Mouse (Mus musculus) forebrain, embryonic 12.5 days (tissue): ENCODE data around the gene Tmem88. TPM values are rescaled to one million over a fixed set of nuclear protein-coding genes. Genes with fewer than 3 reads are reported as not detected.

ENCODE experiments used
- ATAC-seq: fragments of 200-750 bp; cut with Nextera tagmentation; 2 replicates; pipeline ENCODE4 v1.8.0; 2017; ENCODE audit warnings: moderate TSS enrichment; ENCODE audit not compliant: low FRiP score
- H3K27ac ChIP-seq: fragments of 300-500 bp; sonication (generic); 2 replicates; pipeline ENCODE4 v1.5.1; 2016; ENCODE audit warnings: mild to moderate bottlenecking
- H3K27me3 ChIP-seq: fragments of 300-500 bp; sonication (generic); 2 replicates; pipeline ENCODE4 v1.6.1; 2016; ENCODE audit warnings: mild to moderate bottlenecking
- H3K36me3 ChIP-seq: fragments of 300-500 bp; sonication (generic); replicated peaks from 2 replicates; pipeline ENCODE4 v1.6.1; 2016; ENCODE audit warnings: mild to moderate bottlenecking
- H3K4me1 ChIP-seq: fragments of 300-500 bp; sonication (generic); 2 replicates; pipeline ENCODE4 v1.6.1; 2016
- H3K4me2 ChIP-seq: fragments of 300-500 bp; sonication (generic); 2 replicates; pipeline ENCODE4 v1.6.1; 2016; ENCODE audit warnings: mild to moderate bottlenecking, moderate library complexity
- H3K4me3 ChIP-seq: fragments of 300-500 bp; sonication (generic); replicated peaks from 2 replicates; pipeline ENCODE4 v1.5.1; 2016; ENCODE audit warnings: mild to moderate bottlenecking
- H3K9ac ChIP-seq: fragments of 300-500 bp; sonication (generic); 2 replicates; pipeline ENCODE4 v1.6.1; 2016; ENCODE audit warnings: mild to moderate bottlenecking
- H3K9me3 ChIP-seq: fragments of 300-500 bp; sonication (generic); 2 replicates; pipeline ENCODE4 v1.6.1; 2016
- WGBS: fragments of 180-500 bp; shearing (Covaris S2); methylation state at CpG from one replicate; pipeline ENCODE4 v1.1.7; 2016; 5-methylcytosine and 5-hydroxymethylcytosine counted together
- polyA plus RNA-seq: library from polyadenylated mRNA; unstranded; fragments of >200 nt; fragmentation: Nextera tagmentation; extraction: Ambion mirVana; gene quantifications from 2 replicates; pipeline ENCODE4 v1.2.1, GENCODE M21; 2016

Gene Tmem88
- polyA plus RNA-seq, 1 experiment from 2014 or later: 11.2 TPM

DNA sequence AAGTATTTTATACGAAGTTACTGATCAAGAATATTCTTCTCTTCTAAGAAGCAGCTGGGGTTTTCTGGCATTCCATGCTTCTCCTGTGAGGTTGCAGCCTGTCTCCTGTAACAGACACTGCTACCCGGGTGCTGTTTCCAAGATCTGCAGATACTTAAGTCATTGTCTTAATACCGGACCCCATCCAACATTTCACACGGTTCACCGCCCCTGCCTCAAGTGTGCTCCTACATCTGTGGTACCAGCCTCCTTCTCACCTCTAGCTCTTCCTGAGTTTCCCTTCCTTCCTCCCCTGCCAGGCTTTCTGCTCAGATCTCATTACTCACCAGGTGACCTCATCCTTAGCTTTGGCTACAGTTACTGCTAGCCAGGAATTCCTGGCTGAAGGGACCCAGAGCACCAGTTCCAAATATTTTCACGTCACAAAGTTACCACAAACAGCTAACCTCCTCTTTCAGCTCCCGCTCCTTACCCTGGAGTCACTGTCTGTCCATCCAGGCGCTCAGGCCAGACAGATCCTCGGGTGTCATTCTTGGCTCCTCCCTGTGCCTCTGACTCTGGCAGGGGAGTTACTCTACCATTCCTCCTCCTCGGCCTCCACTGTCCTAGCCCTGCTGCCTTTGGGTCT lies 15.4 kb downstream of the Tmem88 start:
- H3K9me3 ChIP-seq: no peaks in the 10 kb centered on the region
- no peak overlapping the region for H3K4me3 ChIP-seq
- no peak overlapping the region for H3K27ac ChIP-seq
- WGBS: 72% methylated on average over 10 of the region's 10 CpGs
- no peaks in the 10 kb centered on the region for H3K27me3 ChIP-seq
- no peak for ATAC-seq
- no peak overlapping the region for H3K4me2 ChIP-seq
- no peak overlapping the region for H3K9ac ChIP-seq
- 0 out of 2 replicates have a peak, but pooled peaks cover 3% of the 10 kb centered on the region for H3K36me3 ChIP-seq
- H3K4me1 ChIP-seq: no peaks in the 10 kb centered on the region

DNA sequence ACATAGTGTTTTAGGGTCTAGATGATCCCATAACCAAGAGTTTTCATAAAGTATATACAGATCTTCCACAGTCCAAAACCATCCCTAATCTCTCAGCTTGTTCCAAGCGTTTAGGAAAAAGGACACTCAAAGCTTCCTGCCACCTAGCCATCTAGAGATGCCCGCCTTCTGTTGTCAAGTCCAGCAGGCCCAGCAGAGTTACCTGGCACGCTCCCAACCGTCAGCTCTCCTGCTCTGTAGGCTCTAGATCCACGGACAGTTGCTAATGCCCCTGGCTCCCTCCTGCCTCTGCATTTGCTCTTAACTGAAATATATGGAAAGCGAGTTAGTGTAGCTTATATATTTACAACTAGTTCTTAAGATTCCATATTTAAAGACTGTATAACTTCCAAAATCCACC lies 16.7 kb downstream of the Tmem88 start:
- Histone ChIP-seq H3K4me1 (no peaks in the 10 kb centered on the region), H3K9ac (no peak overlapping the region), H3K4me2 (no peak overlapping the region), H3K4me3 (no peak overlapping the region), H3K36me3 (0 out of 2 replicates have a peak, but pooled peaks cover 3% of the 10 kb centered on the region), H3K27me3 (no peaks in the 10 kb centered on the region), H3K27ac (no peak overlapping the region), H3K9me3 (no peaks in the 10 kb centered on the region)
- no peak for ATAC-seq
- 82% methylated on average over 6 of the region's 6 CpGs for WGBS

DNA sequence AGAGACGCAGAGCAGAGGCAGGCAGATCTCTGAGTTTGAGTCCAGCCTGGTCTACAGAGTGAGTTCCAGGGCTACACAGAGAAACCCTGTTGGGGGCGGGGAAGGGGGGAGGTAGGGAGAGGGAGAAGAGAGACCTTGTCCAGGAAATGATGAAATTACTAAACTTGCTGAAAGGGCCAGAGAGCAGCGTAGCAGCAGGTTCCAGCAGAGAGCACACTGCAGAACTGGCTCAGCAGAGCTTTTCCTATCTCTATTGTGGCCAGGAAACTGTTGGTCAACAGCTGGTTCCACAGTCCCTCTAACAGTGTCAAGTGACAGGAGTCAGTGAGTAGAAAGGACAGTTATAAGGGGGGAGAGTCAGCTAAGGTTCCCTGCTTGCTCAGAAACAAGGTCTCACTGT lies 18.4 kb downstream of the Tmem88 start:
- H3K4me3 ChIP-seq: no peak overlapping the region
- H3K4me2 ChIP-seq: no peak overlapping the region
- H3K9ac ChIP-seq: no peak overlapping the region
- no peak for ATAC-seq
- H3K27me3 ChIP-seq: no peaks in the 10 kb centered on the region
- 88% methylated on average over 3 of the region's 3 CpGs for WGBS
- no peak overlapping the region for H3K27ac ChIP-seq
- H3K4me1 ChIP-seq: no peaks in the 10 kb centered on the region
- H3K36me3 ChIP-seq: 0 out of 2 replicates have a peak, but pooled peaks cover 7% of the 10 kb centered on the region
- H3K9me3 ChIP-seq: no peaks in the 10 kb centered on the region

DNA sequence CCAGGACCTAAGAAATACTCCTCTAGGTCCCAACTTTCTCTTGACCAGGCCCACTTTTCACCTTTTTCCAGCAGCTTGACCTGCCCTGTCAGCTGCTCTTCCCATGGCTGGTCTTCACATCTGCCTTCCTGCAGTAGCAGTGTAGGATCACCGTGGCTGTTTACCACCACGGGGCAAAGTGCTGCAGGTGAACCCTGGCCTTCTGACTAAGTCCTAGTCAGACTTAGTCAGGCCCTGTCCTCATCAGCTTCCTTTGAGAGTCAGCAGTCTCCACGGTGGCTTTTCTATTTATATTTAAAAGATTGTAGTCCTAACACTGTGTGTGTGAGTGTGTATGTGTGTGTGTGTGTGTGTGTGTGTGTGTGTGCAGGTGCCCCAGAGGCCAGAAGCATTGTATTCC lies 20.3 kb downstream of the Tmem88 start:
- Histone ChIP-seq H3K27me3 (no peaks in the 10 kb centered on the region), H3K4me1 (0 out of 2 replicates have a peak, but pooled peaks cover 4% of the 10 kb centered on the region), H3K36me3 (peaks cover 20% of the 10 kb centered on the region), H3K4me3 (no peak overlapping the region), H3K9ac (no peak overlapping the region), H3K27ac (no peak overlapping the region), H3K9me3 (no peaks in the 10 kb centered on the region), H3K4me2 (no peak overlapping the region)
- WGBS: 84% methylated on average over 3 of the region's 3 CpGs
- no peak for ATAC-seq

DNA sequence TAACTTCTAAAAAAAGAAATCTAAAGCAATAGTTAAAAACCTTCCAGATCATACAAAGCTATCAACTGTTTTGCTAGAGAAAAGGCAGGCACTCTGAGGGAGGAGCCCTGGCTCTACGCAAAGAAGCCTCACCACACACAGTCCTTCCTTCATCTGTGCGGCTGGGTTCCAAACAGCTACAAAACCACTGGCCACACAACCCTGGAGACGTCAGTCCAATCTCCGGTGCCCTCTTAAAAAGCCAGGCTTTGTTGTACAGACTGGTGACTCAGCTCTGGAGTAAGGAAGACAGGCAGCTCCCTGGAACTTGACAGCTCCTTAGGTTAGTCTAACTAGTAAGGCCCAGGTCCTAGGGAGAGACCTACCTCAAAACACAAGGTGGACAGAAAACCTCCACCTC lies 22.4 kb downstream of the Tmem88 start:
- 89% methylated on average over 4 of the region's 4 CpGs for whole genome bisulfite sequencing
- no peak overlapping the region for H3K4me2 ChIP-seq
- H3K4me3 ChIP-seq: no peak overlapping the region
- H3K9me3 ChIP-seq: no peaks in the 10 kb centered on the region
- H3K27me3 ChIP-seq: no peaks in the 10 kb centered on the region
- H3K9ac ChIP-seq: no peak overlapping the region
- ATAC-seq: no peak
- H3K27ac ChIP-seq: no peak overlapping the region
- H3K4me1 ChIP-seq: peaks cover 24% of the 10 kb centered on the region
- peaks cover 23% of the 10 kb centered on the region for H3K36me3 ChIP-seq

DNA sequence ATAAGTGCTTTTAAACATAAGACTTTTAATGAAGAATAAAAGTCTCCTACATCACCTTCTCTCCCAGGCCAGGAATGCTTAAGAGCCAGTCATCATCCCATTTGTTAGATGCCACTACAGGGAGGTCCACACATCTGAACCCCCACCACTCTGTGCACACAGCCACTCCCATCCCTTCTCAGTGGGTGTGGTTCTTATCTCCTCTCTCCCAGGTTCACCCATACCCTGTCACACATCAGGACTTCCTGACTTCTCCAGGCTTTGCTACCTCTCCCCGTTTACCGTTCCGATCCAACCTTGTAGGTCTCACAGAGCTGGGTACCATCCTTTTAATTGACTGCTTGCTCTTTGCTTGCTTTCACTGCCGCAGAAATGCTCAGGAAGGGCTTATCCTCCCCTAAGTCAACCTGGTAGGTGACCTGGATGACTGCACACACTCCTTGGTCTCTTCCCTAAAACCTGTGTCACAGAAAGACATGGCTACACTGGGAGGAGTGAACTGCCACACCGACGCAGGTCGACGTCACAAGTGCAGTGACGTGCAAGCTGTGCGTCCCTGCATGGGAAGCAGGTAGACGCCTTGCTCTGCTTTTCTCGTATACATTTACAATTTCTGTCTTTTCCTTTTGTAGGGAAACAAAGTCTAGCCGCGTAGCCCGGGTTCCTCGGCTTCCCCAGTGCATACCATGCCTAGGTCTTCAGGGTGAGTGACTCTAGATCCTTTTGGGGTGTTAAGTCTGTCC lies 24.6 kb downstream of the Tmem88 start:
- no peak overlapping the region for H3K27ac ChIP-seq
- H3K27me3 ChIP-seq: no peaks in the 10 kb centered on the region
- H3K4me3 ChIP-seq: no peak overlapping the region
- no peak for ATAC-seq
- peaks cover 32% of the 10 kb centered on the region for H3K4me1 ChIP-seq
- H3K9ac ChIP-seq: no peak overlapping the region
- peaks cover 23% of the 10 kb centered on the region for H3K36me3 ChIP-seq
- 92% methylated on average over 16 of the region's 16 CpGs for WGBS
- no peak overlapping the region; the same call in 1 of the 2 replicates for H3K4me2 ChIP-seq
- H3K9me3 ChIP-seq: no peaks in the 10 kb centered on the region

DNA sequence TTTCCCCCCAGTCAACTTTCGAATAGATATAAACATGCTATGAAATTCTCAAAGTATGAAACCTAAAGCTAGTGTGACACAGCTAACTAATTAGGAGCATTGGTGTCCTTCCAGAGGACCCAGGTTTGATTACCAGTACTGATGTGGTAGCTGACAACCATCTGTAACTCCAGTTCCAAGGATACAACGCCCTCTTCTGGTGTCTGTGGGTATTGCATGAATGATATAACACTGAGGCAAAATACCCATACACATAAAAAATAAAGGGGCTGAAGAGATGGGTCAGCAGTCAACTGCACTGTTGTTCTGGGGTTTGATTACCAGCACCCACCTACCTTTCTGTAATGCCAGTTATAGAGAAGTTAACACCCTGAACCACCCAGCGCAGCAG lies 25.3 kb downstream of the Tmem88 start:
- Histone ChIP-seq H3K4me3 (no peak overlapping the region), H3K27ac (peak overlapping the region; percentile 78), H3K9ac (no peak overlapping the region), H3K4me2 (no peak overlapping the region; the same call in 1 of the 2 replicates), H3K36me3 (peaks cover 22% of the 10 kb centered on the region), H3K9me3 (no peaks in the 10 kb centered on the region), H3K27me3 (no peaks in the 10 kb centered on the region), H3K4me1 (peaks cover 38% of the 10 kb centered on the region)
- 62% methylated on average over 3 of the region's 3 CpGs for WGBS
- no peak for ATAC-seq

DNA sequence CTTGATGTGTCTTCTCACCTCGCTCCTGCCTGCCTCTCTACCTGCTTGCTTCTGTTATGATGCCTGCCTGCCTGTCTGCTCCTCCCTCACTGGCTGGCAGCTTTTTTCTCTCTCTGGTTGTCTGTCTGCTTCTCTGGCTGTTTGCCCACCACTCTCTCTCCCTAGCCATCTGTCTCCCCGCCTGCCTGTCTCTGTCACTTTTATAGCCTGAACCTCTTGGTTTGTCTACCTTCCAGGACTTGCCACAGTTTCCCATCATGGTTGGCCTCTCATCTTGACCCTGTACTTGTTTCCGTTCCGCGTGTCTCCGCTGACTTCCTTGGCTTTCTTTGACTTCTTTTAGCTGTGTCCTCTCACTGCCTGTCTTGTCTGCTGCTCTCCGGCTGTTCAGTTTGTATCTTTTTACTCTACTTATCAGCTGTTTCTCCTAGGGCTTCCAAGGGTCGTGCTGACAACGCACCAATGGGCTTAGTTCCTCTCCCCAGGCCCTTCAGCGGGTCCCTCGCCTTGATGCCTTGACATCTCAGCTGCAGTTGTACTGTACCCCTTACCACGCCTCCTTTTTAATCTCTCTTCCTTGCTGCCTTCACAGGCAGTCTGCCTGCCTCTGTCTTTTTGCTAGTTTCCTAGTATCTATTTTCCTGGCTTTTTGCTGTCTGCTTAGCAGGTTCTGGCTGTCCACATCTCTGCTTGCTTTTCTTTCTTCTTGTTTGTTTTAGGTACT lies 25.8 kb downstream of the Tmem88 start:
- no peak for ATAC-seq
- 63% methylated on average over 12 of the region's 12 CpGs for WGBS
- Histone ChIP-seq H3K4me3 (peak overlapping the region; percentile 8; the same call in 1 of the 2 replicates), H3K9ac (peak overlapping the region; percentile 45; the same call in 1 of the 2 replicates), H3K36me3 (peaks cover 21% of the 10 kb centered on the region), H3K4me2 (peak overlapping the region; percentile 36), H3K9me3 (no peaks in the 10 kb centered on the region), H3K27ac (peak overlapping the region; percentile 78), H3K4me1 (peaks cover 42% of the 10 kb centered on the region), H3K27me3 (no peaks in the 10 kb centered on the region)

DNA sequence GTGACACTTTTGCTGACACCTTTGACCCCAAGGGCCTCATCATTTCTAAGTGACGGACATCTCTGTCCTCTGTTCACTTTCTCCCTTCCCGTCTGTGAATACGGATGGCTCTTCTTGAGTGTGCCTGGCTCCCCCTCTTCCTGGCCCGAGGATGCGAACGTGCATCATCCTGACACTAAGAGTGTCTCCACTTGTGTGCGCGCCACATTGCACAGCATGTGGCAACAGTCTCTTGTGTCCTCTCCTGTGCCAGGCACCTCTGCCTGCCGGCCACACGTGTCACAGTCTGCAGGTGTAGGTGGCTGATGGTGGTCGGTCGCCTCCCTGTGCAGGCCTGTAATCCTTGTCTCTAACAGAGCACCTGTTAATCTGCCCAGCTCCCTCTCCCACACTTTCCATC lies 26.4 kb downstream of the Tmem88 start:
- Histone ChIP-seq H3K4me3 (peak overlapping the region; percentile 8), H3K4me2 (peak overlapping the region; percentile 36), H3K9me3 (no peaks in the 10 kb centered on the region), H3K27me3 (no peaks in the 10 kb centered on the region), H3K36me3 (peaks cover 21% of the 10 kb centered on the region), H3K9ac (peak overlapping the region; percentile 45), H3K4me1 (peaks cover 42% of the 10 kb centered on the region), H3K27ac (peak overlapping the region; percentile 78)
- WGBS: 40% methylated on average over 12 of the region's 12 CpGs
- ATAC-seq: no peak

DNA sequence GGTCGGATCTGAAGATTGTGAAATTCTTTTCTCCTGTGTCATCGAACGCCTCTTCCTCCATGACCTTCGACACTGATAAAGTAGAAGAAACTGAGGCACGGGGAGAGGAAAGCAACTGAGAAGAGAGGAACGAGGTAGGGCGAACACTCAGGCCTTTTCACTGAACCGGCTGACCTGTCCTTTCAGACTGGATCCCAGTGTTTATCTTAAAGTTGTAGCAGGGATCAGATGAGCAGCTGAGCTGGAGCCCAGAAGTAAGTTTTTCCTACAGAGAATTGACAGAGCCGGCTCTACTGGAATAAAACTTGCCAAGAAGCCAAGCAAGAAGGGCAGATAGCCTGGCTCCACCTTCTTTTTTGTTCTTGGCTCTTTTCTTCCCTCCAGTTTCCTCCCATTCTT lies 27.2 kb downstream of the Tmem88 start:
- Histone ChIP-seq H3K27ac (peak overlapping the region; percentile 78), H3K4me1 (peaks cover 47% of the 10 kb centered on the region), H3K4me3 (no peak overlapping the region)

DNA sequence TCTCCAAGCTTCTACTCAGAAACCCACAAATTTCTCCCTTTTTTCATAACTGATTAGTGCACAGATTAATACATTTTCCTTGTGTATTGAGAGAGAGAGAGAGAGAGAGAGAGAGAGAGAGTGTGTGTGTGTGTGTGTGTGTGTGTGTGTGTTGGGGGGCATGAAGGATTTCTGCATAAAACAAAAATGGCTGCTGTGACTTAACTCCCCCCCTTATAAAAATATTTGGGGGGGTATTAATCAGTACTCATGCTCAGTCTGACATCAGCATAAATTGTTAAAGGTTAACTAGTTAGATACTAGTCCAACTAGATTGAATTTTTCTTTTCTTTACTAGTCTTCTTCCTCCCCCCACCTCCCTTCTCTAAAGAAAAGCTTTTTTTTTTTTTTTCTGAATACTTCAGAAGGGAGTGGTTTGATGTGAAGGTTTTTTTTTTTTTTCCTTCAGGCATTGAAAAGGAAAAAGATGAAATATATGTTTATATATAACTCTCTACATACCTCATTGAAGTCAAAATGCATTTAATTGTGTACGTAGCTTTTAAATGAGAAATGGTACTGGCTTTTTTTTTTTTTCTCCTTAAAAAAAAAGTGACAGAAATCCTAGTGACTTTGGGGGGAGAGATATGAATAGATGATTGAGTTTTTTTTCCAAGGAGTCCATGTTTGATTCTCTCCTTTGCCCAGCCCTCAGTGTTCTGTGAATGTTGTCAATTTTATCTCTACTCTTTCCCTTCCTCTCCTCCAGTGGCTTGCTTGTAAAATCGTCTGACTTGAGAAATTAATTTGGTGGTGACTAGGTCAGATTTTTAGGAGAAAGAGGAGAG lies 27.8 kb downstream of the Tmem88 start:
- Histone ChIP-seq H3K4me1 (peaks cover 53% of the 10 kb centered on the region), H3K9me3 (no peaks in the 10 kb centered on the region), H3K9ac (peak overlapping the region; percentile 100), H3K36me3 (peaks cover 16% of the 10 kb centered on the region), H3K4me2 (peak overlapping the region; percentile 78), H3K4me3 (peak overlapping the region; percentile 99), H3K27ac (peak overlapping the region; percentile 100), H3K27me3 (no peaks in the 10 kb centered on the region)
- ATAC-seq: no peak
- 25% methylated on average over 2 of the region's 2 CpGs for WGBS

More for the DNA sequence above, 27.2 kb downstream of the Tmem88 start:
- Histone ChIP-seq H3K9me3 (no peaks in the 10 kb centered on the region), H3K27me3 (no peaks in the 10 kb centered on the region), H3K36me3 (peaks cover 19% of the 10 kb centered on the region), H3K9ac (peak overlapping the region; percentile 45), H3K4me2 (peak overlapping the region; percentile 36)
- ATAC-seq: no peak
- WGBS: 17% methylated on average over 9 of the region's 9 CpGs
